Mouse (Mus musculus): ENCODE data around the gene Fos. TPM values are rescaled to one million over a fixed set of nuclear protein-coding genes. Genes with fewer than 3 reads are reported as not detected.

Gene Fos
- polyA plus RNA-seq, 1 experiment from 2014 or later, result 6.4 TPM

DNA sequence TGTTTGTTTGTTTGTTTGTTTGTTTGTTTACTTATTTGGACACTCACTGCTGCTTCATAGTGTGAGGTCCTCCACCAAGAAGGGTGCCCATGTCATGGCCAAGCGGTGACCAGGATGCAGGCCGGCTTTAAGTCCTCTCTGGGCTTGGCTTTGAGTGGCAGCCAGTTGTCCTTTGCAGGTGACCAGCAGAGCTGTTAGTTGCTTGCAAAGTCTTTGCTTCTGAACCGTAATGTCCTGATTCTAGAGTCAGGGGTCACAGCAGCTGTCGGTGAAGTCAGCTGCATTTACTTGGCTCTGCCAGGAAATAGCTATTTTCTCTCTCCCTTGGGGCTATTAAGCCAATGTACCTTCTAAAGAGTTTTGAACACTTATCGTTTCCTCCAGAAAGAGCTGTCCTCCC lies 41.3 kb downstream of the Fos start:
- Histone ChIP-seq H3K27ac (ENCODE audit: low read length) (no peak overlapping the region), H3K27me3 (replicated peaks; ENCODE audit: control insufficient read depth, insufficient read depth, low read length) (no peaks in the 10 kb centered on the region), H3K9ac (ENCODE audit: low read depth, low read length) (no peak overlapping the region), H3K4me2 (ENCODE audit: low read depth, low read length) (no peak overlapping the region), H3K4me3 (ENCODE audit: low read length) (no peak overlapping the region), H3K4me1 (ENCODE audit: control insufficient read depth, insufficient read depth, low read length) (no peaks in the 10 kb centered on the region), H3K36me3 (ENCODE audit: control insufficient read depth, insufficient read depth, low read length) (no peaks in the 10 kb centered on the region), H3K9me3 (ENCODE audit: control insufficient read depth, low read length) (no peaks in the 10 kb centered on the region)
- 66% methylated on average over 5 of the region's 5 CpGs for WGBS
- no peak for ATAC-seq

- H3K9ac ChIP-seq (ENCODE audit: low read depth, low read length), result no peak overlapping the region
- no peak overlapping the region for H3K27ac ChIP-seq (ENCODE audit: low read length)
- no peak overlapping the region for H3K4me2 ChIP-seq (ENCODE audit: low read depth, low read length)
- H3K4me3 ChIP-seq (ENCODE audit: low read length), result no peak overlapping the region
- no peak for ATAC-seq
- H3K27me3 ChIP-seq (replicated peaks; ENCODE audit: control insufficient read depth, insufficient read depth, low read length), result no peaks in the 10 kb centered on the region
- 79% methylated on average over 3 of the region's 3 CpGs for WGBS
- no peaks in the 10 kb centered on the region for H3K9me3 ChIP-seq (ENCODE audit: control insufficient read depth, low read length)
- H3K36me3 ChIP-seq (ENCODE audit: control insufficient read depth, insufficient read depth, low read length), result no peaks in the 10 kb centered on the region
- H3K4me1 ChIP-seq (ENCODE audit: control insufficient read depth, insufficient read depth, low read length), result no peaks in the 10 kb centered on the region
These were observed 42.2 kb downstream of the Fos start for GRCm38 (mm10) chr12:85515865-85516264.

DNA sequence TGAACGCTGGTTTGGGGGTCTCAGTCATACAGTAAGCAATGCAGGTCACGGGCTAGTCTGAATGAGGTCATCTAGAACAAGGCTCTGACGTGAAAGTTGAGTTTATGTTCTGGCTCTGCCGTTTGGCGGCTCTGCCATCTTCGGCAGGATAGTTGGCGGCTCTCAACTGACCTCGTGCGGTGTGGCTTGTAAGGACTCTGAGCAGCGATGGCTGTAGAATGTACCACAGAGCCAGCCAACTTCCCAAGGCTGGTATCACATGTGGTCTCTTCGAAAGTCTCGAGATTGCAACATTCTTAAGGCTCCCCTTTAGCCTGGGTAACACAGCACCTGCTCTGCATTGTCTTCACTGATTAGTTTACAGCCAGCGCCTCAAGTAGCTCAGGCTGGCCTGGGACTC lies 43.6 kb downstream of the Fos start:
- no peak overlapping the region for H3K4me3 ChIP-seq (ENCODE audit: low read length)
- 87% methylated on average over 13 of the region's 13 CpGs for WGBS

GRCm38 (mm10) chr12:85518009-85518408 lies 44.3 kb downstream of the Fos start:
- Histone ChIP-seq H3K9ac (ENCODE audit: low read depth, low read length) (no peak overlapping the region), H3K36me3 (ENCODE audit: control insufficient read depth, insufficient read depth, low read length) (no peaks in the 10 kb centered on the region), H3K4me2 (ENCODE audit: low read depth, low read length) (no peak overlapping the region), H3K4me1 (ENCODE audit: control insufficient read depth, insufficient read depth, low read length) (no peaks in the 10 kb centered on the region; the same call in 1 of the 2 replicates), H3K27me3 (replicated peaks; ENCODE audit: control insufficient read depth, insufficient read depth, low read length) (no peaks in the 10 kb centered on the region), H3K4me3 (ENCODE audit: low read length) (no peak overlapping the region), H3K9me3 (ENCODE audit: control insufficient read depth, low read length) (no peaks in the 10 kb centered on the region), H3K27ac (ENCODE audit: low read length) (no peak overlapping the region)
- ATAC-seq, result no peak
- WGBS, result 71% methylated on average over 5 of the region's 5 CpGs

More for the DNA sequence above, 43.6 kb downstream of the Fos start:
- no peaks in the 10 kb centered on the region for H3K9me3 ChIP-seq (ENCODE audit: control insufficient read depth, low read length)
- H3K27me3 ChIP-seq (replicated peaks; ENCODE audit: control insufficient read depth, insufficient read depth, low read length), result no peaks in the 10 kb centered on the region
- no peak for ATAC-seq
- no peaks in the 10 kb centered on the region for H3K36me3 ChIP-seq (ENCODE audit: control insufficient read depth, insufficient read depth, low read length)
- H3K27ac ChIP-seq (ENCODE audit: low read length), result no peak overlapping the region
- H3K4me2 ChIP-seq (ENCODE audit: low read depth, low read length), result no peak overlapping the region
- no peaks in the 10 kb centered on the region for H3K4me1 ChIP-seq (ENCODE audit: control insufficient read depth, insufficient read depth, low read length)
- H3K9ac ChIP-seq (ENCODE audit: low read depth, low read length), result no peak overlapping the region

- 90% methylated on average over 6 of the region's 6 CpGs for WGBS
- no peak overlapping the region for H3K4me2 ChIP-seq (ENCODE audit: low read depth, low read length)
These were observed 45.9 kb downstream of the Fos start for GRCm38 (mm10) chr12:85519553-85519952.

GRCm38 (mm10) chr12:85521101-85521500 lies 47.4 kb downstream of the Fos start:
- H3K9ac ChIP-seq (ENCODE audit: low read depth, low read length), result no peak overlapping the region
- no peaks in the 10 kb centered on the region for H3K27me3 ChIP-seq (replicated peaks; ENCODE audit: control insufficient read depth, insufficient read depth, low read length)
- H3K9me3 ChIP-seq (ENCODE audit: control insufficient read depth, low read length), result no peaks in the 10 kb centered on the region
- 88% methylated on average over 6 of the region's 6 CpGs for WGBS
- H3K4me3 ChIP-seq (ENCODE audit: low read length), result no peak overlapping the region
- no peak overlapping the region for H3K4me2 ChIP-seq (ENCODE audit: low read depth, low read length)
- no peaks in the 10 kb centered on the region for H3K36me3 ChIP-seq (ENCODE audit: control insufficient read depth, insufficient read depth, low read length)
- ATAC-seq, result no peak
- no peak overlapping the region for H3K27ac ChIP-seq (ENCODE audit: low read length)
- H3K4me1 ChIP-seq (ENCODE audit: control insufficient read depth, insufficient read depth, low read length), result peaks cover 8% of the 10 kb centered on the region

More at GRCm38 (mm10) chr12:85519553-85519952, 45.9 kb downstream of the Fos start:
- Histone ChIP-seq H3K27me3 (replicated peaks; ENCODE audit: control insufficient read depth, insufficient read depth, low read length) (no peaks in the 10 kb centered on the region), H3K4me1 (ENCODE audit: control insufficient read depth, insufficient read depth, low read length) (peaks cover 3% of the 10 kb centered on the region), H3K9ac (ENCODE audit: low read depth, low read length) (no peak overlapping the region), H3K9me3 (ENCODE audit: control insufficient read depth, low read length) (no peaks in the 10 kb centered on the region), H3K36me3 (ENCODE audit: control insufficient read depth, insufficient read depth, low read length) (no peaks in the 10 kb centered on the region), H3K4me3 (ENCODE audit: low read length) (no peak overlapping the region), H3K27ac (ENCODE audit: low read length) (no peak overlapping the region)
- ATAC-seq, result no peak

DNA sequence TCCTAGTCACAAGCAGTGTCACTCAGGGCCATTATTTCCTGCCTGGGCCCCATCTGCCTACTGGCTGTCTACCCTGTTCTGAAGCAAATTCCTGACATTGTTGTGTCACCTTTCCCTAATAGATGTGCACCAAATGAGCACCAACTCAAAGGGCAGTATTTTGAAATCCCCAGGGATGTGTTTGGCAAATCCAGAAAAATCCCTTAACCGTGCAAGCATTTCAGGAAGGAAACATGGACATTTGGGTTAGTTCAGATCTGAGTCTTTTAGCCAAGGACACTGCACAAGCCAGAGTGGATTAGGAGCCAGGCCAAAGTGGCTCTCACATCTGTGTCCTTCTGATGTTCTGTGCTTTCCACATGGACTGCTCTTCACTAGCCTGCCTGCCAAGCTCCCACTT lies 48.0 kb downstream of the Fos start:
- Histone ChIP-seq H3K4me3 (ENCODE audit: low read length) (no peak overlapping the region), H3K9ac (ENCODE audit: low read depth, low read length) (no peak overlapping the region), H3K9me3 (ENCODE audit: control insufficient read depth, low read length) (no peaks in the 10 kb centered on the region), H3K4me1 (ENCODE audit: control insufficient read depth, insufficient read depth, low read length) (peaks cover 8% of the 10 kb centered on the region), H3K27ac (ENCODE audit: low read length) (no peak overlapping the region), H3K4me2 (ENCODE audit: low read depth, low read length) (no peak overlapping the region), H3K27me3 (replicated peaks; ENCODE audit: control insufficient read depth, insufficient read depth, low read length) (no peaks in the 10 kb centered on the region), H3K36me3 (ENCODE audit: control insufficient read depth, insufficient read depth, low read length) (no peaks in the 10 kb centered on the region)
- WGBS, result 59% methylated on average over 1 of the region's 1 CpGs
- ATAC-seq, result no peak

DNA sequence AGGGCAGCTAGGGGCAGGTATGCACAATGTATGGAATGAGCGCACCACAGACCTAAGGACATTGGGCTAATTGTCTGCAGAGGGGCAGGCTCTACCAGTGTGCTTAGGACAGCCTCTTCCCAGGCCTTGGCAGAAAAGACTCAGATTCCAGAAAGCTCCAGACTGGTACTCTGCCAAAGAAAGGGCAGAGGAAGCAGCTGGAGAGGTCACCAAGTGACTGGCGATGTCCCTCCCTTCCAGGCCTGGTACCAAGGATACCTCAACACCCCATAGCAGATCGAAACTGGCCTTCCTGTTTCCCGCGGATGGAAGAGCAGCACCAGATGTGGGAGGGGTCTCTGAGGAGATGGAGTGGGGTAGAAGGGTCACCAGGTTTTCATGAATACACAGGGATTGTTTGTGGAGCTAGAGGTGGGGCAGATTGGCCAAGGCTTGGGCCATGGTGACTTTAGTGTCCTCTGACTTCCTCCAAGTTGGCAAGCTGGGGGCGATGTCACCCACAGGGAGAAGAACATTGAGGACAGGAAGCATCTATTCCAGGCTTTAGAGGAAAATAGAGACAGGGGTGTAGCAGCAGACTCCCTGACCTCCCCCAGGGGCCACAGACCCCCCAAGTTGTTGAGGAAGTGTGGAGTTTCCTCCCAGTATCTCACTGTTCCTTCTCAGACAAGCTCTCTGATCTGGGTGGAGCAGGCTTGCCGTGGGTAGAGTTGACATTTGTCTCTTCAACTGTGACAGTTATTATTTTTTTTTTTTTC lies 49.1 kb downstream of the Fos start:
- H3K27me3 ChIP-seq (replicated peaks; ENCODE audit: control insufficient read depth, insufficient read depth, low read length), result no peaks in the 10 kb centered on the region
- H3K9me3 ChIP-seq (ENCODE audit: control insufficient read depth, low read length), result no peaks in the 10 kb centered on the region
- H3K4me1 ChIP-seq (ENCODE audit: control insufficient read depth, insufficient read depth, low read length), result peaks cover 8% of the 10 kb centered on the region
- no peak for ATAC-seq
- H3K27ac ChIP-seq (ENCODE audit: low read length), result no peak overlapping the region
- H3K9ac ChIP-seq (ENCODE audit: low read depth, low read length), result no peak overlapping the region
- H3K4me3 ChIP-seq (ENCODE audit: low read length), result no peak overlapping the region
- H3K36me3 ChIP-seq (ENCODE audit: control insufficient read depth, insufficient read depth, low read length), result no peaks in the 10 kb centered on the region
- 76% methylated on average over 7 of the region's 7 CpGs for WGBS
- no peak overlapping the region for H3K4me2 ChIP-seq (ENCODE audit: low read depth, low read length)

GRCm38 (mm10) chr12:85523421-85524192 lies 49.9 kb downstream of the Fos start:
- Histone ChIP-seq H3K27ac (ENCODE audit: low read length) (no peak overlapping the region), H3K4me2 (ENCODE audit: low read depth, low read length) (no peak overlapping the region), H3K36me3 (ENCODE audit: control insufficient read depth, insufficient read depth, low read length) (no peaks in the 10 kb centered on the region), H3K4me1 (ENCODE audit: control insufficient read depth, insufficient read depth, low read length) (peaks cover 8% of the 10 kb centered on the region), H3K9me3 (ENCODE audit: control insufficient read depth, low read length) (no peaks in the 10 kb centered on the region), H3K9ac (ENCODE audit: low read depth, low read length) (no peak overlapping the region), H3K4me3 (ENCODE audit: low read length) (no peak overlapping the region), H3K27me3 (replicated peaks; ENCODE audit: control insufficient read depth, insufficient read depth, low read length) (no peaks in the 10 kb centered on the region)
- 67% methylated on average over 14 of the region's 14 CpGs for WGBS
- ATAC-seq, result no peak
